8 mouse cellular contexts compared by ENCODE assay signal in genomic region chr4:130799118-130799517, GRCm38 (mm10). TPM values are rescaled to one million over a fixed set of nuclear protein-coding genes. Genes with fewer than 3 reads are reported as not detected.
DNase-seq lines count a peak whose midpoint lies in the region; ATAC-seq lines count a peak whose summit lies in the region.

No protein-coding gene starts in this region.

- no peak overlapping the region for H3K9ac ChIP-seq in midbrain, embryonic 11.5 days (ENCODE audit: low read length)
- H3K9ac ChIP-seq in midbrain, embryonic 13.5 days (replicated peaks), result no peak overlapping the region; the same call in 1 of the 2 replicates

- intact Hi-C loops in heart, postnatal 10 days (cut with DNase I), result no loop called here

- H3K36me3 ChIP-seq in midbrain, embryonic 10.5 days, result no peaks in the 10 kb centered on the region
- no peaks in the 10 kb centered on the region for H3K36me3 ChIP-seq in midbrain, embryonic 11.5 days (ENCODE audit: control insufficient read depth, insufficient read depth, low read length)
- H3K36me3 ChIP-seq in midbrain, embryonic 13.5 days, result 0 out of 2 replicates have a peak, but pooled peaks cover 5% of the 10 kb centered on the region

- no peak overlapping the region for H3K4me3 ChIP-seq in midbrain, embryonic 10.5 days
- H3K4me3 ChIP-seq in midbrain, embryonic 11.5 days (ENCODE audit: low read depth, low read length), result no peak overlapping the region
- no peak overlapping the region for H3K4me3 ChIP-seq in midbrain, embryonic 13.5 days (replicated peaks)

- no peaks in the 10 kb centered on the region for H3K9me3 ChIP-seq in midbrain, embryonic 10.5 days (replicated peaks)
- no peaks in the 10 kb centered on the region for H3K9me3 ChIP-seq in midbrain, embryonic 11.5 days (ENCODE audit: control insufficient read depth, low read length)
- no peaks in the 10 kb centered on the region for H3K9me3 ChIP-seq in midbrain, embryonic 13.5 days

- 67% methylated on average over 4 of the region's 4 CpGs for WGBS in midbrain, embryonic 10.5 days
- WGBS in midbrain, embryonic 11.5 days, result 66% methylated on average over 4 of the region's 4 CpGs
- 49% methylated on average over 4 of the region's 4 CpGs for WGBS in midbrain, embryonic 13.5 days

- 0 out of 2 replicates have a peak overlapping the region, but pooled peaks have one; percentile 9 for H3K27ac ChIP-seq in midbrain, embryonic 10.5 days (replicated peaks)
- H3K27ac ChIP-seq in midbrain, embryonic 11.5 days (ENCODE audit: low read depth, low read length), result no peak overlapping the region
- 0 out of 2 replicates have a peak overlapping the region, but pooled peaks have one; percentile 65 for H3K27ac ChIP-seq in midbrain, embryonic 13.5 days

- DNase-seq in cerebellum, adult 11 months, result peak; percentile 51
- no peak for DNase-seq in cerebellum, adult 8-10 months
- no peak for DNase-seq in midbrain, embryonic 10.5 days (ENCODE audit: low spot score)
- no peak for DNase-seq in midbrain, embryonic 11.5 days (ENCODE audit: low spot score, missing footprints)
- DNase-seq in heart, postnatal 10 days, result peak; percentile 56 to 61
- no peak for DNase-seq in ovary, adult 18-20 months (ENCODE audit: low spot score)

- peaks cover 75% of the 10 kb centered on the region for H3K4me1 ChIP-seq in midbrain, embryonic 10.5 days
- peaks cover 15% of the 10 kb centered on the region for H3K4me1 ChIP-seq in midbrain, embryonic 11.5 days (ENCODE audit: control insufficient read depth, insufficient read depth, low read length)
- H3K4me1 ChIP-seq in midbrain, embryonic 13.5 days (replicated peaks), result peaks cover 89% of the 10 kb centered on the region

- peaks cover 18% of the 10 kb centered on the region for H3K27me3 ChIP-seq in midbrain, embryonic 10.5 days (ENCODE audit: low read depth, poor library complexity, severe bottlenecking)
- H3K27me3 ChIP-seq in midbrain, embryonic 11.5 days (ENCODE audit: control insufficient read depth, insufficient read depth, low read length), result no peaks in the 10 kb centered on the region
- H3K27me3 ChIP-seq in midbrain, embryonic 13.5 days, result peaks cover 3% of the 10 kb centered on the region; the same call in 1 of the 2 replicates

- no peak overlapping the region for H3K4me2 ChIP-seq in midbrain, embryonic 11.5 days
- no peak overlapping the region for H3K4me2 ChIP-seq in midbrain, embryonic 13.5 days (replicated peaks)

- ATAC-seq in midbrain, embryonic 11.5 days (ENCODE audit: low FRiP score), result no peak
- no peak for ATAC-seq in midbrain, embryonic 13.5 days
- no peak for ATAC-seq in erythroid progenitor cell, adult 5-6 weeks (replicated peaks; ENCODE audit: low FRiP score, poor library complexity, severe bottlenecking)

RNA-seq across cellular contexts. Expression of gene Sdc3, which starts 6.8 kb away (rescaled TPM):
- polyA plus RNA-seq in midbrain, embryonic 10.5 days (2016; fragmentation: Nextera tagmentation; extraction: Ambion mirVana), result 21.3 and 28.5 TPM in 2 replicates
- polyA plus RNA-seq in midbrain, embryonic 11.5 days (2014; fragmentation: Nextera tagmentation; extraction: Ambion mirVana), result 12.1 and 13.6 TPM in 2 replicates
- total RNA-seq in heart, postnatal 10 days (2021), result 10 to 100 TPM; 54.8 to 64.2 TPM
- 72.3 and 72.9 TPM in 2 replicates for polyA plus RNA-seq in midbrain, embryonic 13.5 days (2015; fragmentation: Nextera tagmentation; extraction: Ambion mirVana)
- total RNA-seq in erythroid progenitor cell, adult 5-6 weeks (2015; ENCODE audit: low replicate concordance), result 25.9 and 31.0 TPM in 2 replicates
- 9.9 and 13.7 TPM in 2 replicates for total RNA-seq in erythroid progenitor cell, adult 5-6 weeks (2017; ENCODE audit: low replicate concordance)

Comparison
In these comparisons a context has a peak if more than half of its experiments do, and no peak if none do; other contexts are left out.
1. DNase-seq: peak in cerebellum, adult 11 months (single experiment) and heart, postnatal 10 days (2 of 2); none in cerebellum, adult 8-10 months (single experiment), midbrain, embryonic 10.5 days (single experiment), midbrain, embryonic 11.5 days (single experiment) and ovary, adult 18-20 months (single experiment).